Mouse (Mus musculus): Measurements from ENCODE around the gene Lasp1. TPM values are rescaled to one million over a fixed set of nuclear protein-coding genes. Genes with fewer than 3 reads are reported as not detected.
"Not testable (repeated sequence)": the region's sequence is repeated elsewhere in the genome, so short reads cannot be mapped to it uniquely, and the experiment has no call there.

The Lasp1 gene
- polyA plus RNA-seq, 1 experiment from 2014 or later, result 133 TPM

- not testable (repeated sequence) for H3K9ac ChIP-seq (replicated peaks; ENCODE audit: low read length); H3K27ac ChIP-seq (ENCODE audit: low read length); H3K4me1 ChIP-seq (ENCODE audit: insufficient read depth, low read length); H3K9me3 ChIP-seq (ENCODE audit: low read length); ATAC-seq (ENCODE audit: low FRiP score, low TSS enrichment); H3K4me3 ChIP-seq (ENCODE audit: low read length); H3K4me2 ChIP-seq (replicated peaks; ENCODE audit: low read depth, low read length); H3K27me3 ChIP-seq (ENCODE audit: insufficient read depth, low read length); H3K36me3 ChIP-seq (ENCODE audit: insufficient read depth, low read length)
- WGBS, result 70% methylated on average over 2 of the region's 2 CpGs
Observed at GRCm38 (mm10) chr11:97790778-97791438, 7.9 kb upstream of the Lasp1 start.

- Histone ChIP-seq H3K9ac (replicated peaks; ENCODE audit: low read length) (no peak overlapping the region), H3K4me1 (ENCODE audit: insufficient read depth, low read length) (peaks cover 1% of the 10 kb centered on the region), H3K9me3 (ENCODE audit: low read length) (0 out of 2 replicates have a peak, but pooled peaks cover 2% of the 10 kb centered on the region), H3K27ac (ENCODE audit: low read length) (no peak overlapping the region), H3K4me3 (ENCODE audit: low read length) (no peak overlapping the region), H3K36me3 (ENCODE audit: insufficient read depth, low read length) (no peaks in the 10 kb centered on the region), H3K27me3 (ENCODE audit: insufficient read depth, low read length) (no peaks in the 10 kb centered on the region), H3K4me2 (replicated peaks; ENCODE audit: low read depth, low read length) (no peak overlapping the region)
- 16% methylated on average over 2 of the region's 2 CpGs for WGBS
- no peak for ATAC-seq (ENCODE audit: low FRiP score, low TSS enrichment)
Observed at GRCm38 (mm10) chr11:97793165-97793564, 5.6 kb upstream of the Lasp1 start.

GRCm38 (mm10) chr11:97796910-97797309, 1.9 kb upstream of the Lasp1 start:
- H3K9ac ChIP-seq (replicated peaks; ENCODE audit: low read length), result no peak overlapping the region
- no peak overlapping the region for H3K4me3 ChIP-seq (ENCODE audit: low read length)
- ATAC-seq (ENCODE audit: low FRiP score, low TSS enrichment), result no peak
- H3K27me3 ChIP-seq (ENCODE audit: insufficient read depth, low read length), result no peaks in the 10 kb centered on the region
- no peak overlapping the region for H3K27ac ChIP-seq (ENCODE audit: low read length)
- peaks cover 15% of the 10 kb centered on the region for H3K4me1 ChIP-seq (ENCODE audit: insufficient read depth, low read length)
- H3K9me3 ChIP-seq (ENCODE audit: low read length), result 0 out of 2 replicates have a peak, but pooled peaks cover 2% of the 10 kb centered on the region
- no peak overlapping the region for H3K4me2 ChIP-seq (replicated peaks; ENCODE audit: low read depth, low read length)
- no peaks in the 10 kb centered on the region for H3K36me3 ChIP-seq (ENCODE audit: insufficient read depth, low read length)
- 4% methylated on average over 6 of the region's 6 CpGs for WGBS

- no peak for ATAC-seq (ENCODE audit: low FRiP score, low TSS enrichment)
- Histone ChIP-seq H3K9ac (replicated peaks; ENCODE audit: low read length) (no peak overlapping the region), H3K27me3 (ENCODE audit: insufficient read depth, low read length) (no peaks in the 10 kb centered on the region), H3K9me3 (ENCODE audit: low read length) (0 out of 2 replicates have a peak, but pooled peaks cover 2% of the 10 kb centered on the region), H3K4me2 (replicated peaks; ENCODE audit: low read depth, low read length) (no peak overlapping the region), H3K27ac (ENCODE audit: low read length) (no peak overlapping the region), H3K36me3 (ENCODE audit: insufficient read depth, low read length) (no peaks in the 10 kb centered on the region), H3K4me3 (ENCODE audit: low read length) (no peak overlapping the region), H3K4me1 (ENCODE audit: insufficient read depth, low read length) (peaks cover 21% of the 10 kb centered on the region)
- WGBS, result 61% methylated on average over 15 of the region's 15 CpGs
Observed at GRCm38 (mm10) chr11:97797369-97798082, 1.3 kb upstream of the Lasp1 start.

- Histone ChIP-seq H3K36me3 (ENCODE audit: insufficient read depth, low read length) (no peaks in the 10 kb centered on the region), H3K27ac (ENCODE audit: low read length) (no peak overlapping the region), H3K4me2 (replicated peaks; ENCODE audit: low read depth, low read length) (peak overlapping the region; percentile 67), H3K9me3 (ENCODE audit: low read length) (0 out of 2 replicates have a peak, but pooled peaks cover 2% of the 10 kb centered on the region), H3K4me3 (ENCODE audit: low read length) (peak overlapping the region; percentile 97), H3K27me3 (ENCODE audit: insufficient read depth, low read length) (no peaks in the 10 kb centered on the region), H3K9ac (replicated peaks; ENCODE audit: low read length) (no peak overlapping the region), H3K4me1 (ENCODE audit: insufficient read depth, low read length) (peaks cover 26% of the 10 kb centered on the region)
- ATAC-seq (ENCODE audit: low FRiP score, low TSS enrichment), result no peak
- 31% methylated on average over 8 of the region's 8 CpGs for WGBS
Observed at GRCm38 (mm10) chr11:97798083-97798435, 741 bp upstream of the Lasp1 start.

GRCm38 (mm10) chr11:97799146-97799993, 570 bp downstream of the Lasp1 start:
- Histone ChIP-seq H3K4me3 (ENCODE audit: low read length) (peak overlapping the region; percentile 97), H3K36me3 (ENCODE audit: insufficient read depth, low read length) (no peaks in the 10 kb centered on the region), H3K4me1 (ENCODE audit: insufficient read depth, low read length) (peaks cover 39% of the 10 kb centered on the region), H3K27me3 (ENCODE audit: insufficient read depth, low read length) (no peaks in the 10 kb centered on the region), H3K9ac (replicated peaks; ENCODE audit: low read length) (peak overlapping the region; percentile 97), H3K27ac (ENCODE audit: low read length) (peak overlapping the region; percentile 97), H3K9me3 (ENCODE audit: low read length) (no peaks in the 10 kb centered on the region), H3K4me2 (replicated peaks; ENCODE audit: low read depth, low read length) (peak overlapping the region; percentile 67)
- peak; percentile 85 for ATAC-seq (ENCODE audit: low FRiP score, low TSS enrichment)
- under 1% methylated on average over 68 of the region's 71 CpGs for WGBS

- ATAC-seq (ENCODE audit: low FRiP score, low TSS enrichment), result peak; percentile 64
- H3K27me3 ChIP-seq (ENCODE audit: insufficient read depth, low read length), result no peaks in the 10 kb centered on the region
- no peaks in the 10 kb centered on the region for H3K9me3 ChIP-seq (ENCODE audit: low read length)
- H3K4me1 ChIP-seq (ENCODE audit: insufficient read depth, low read length), result peaks cover 46% of the 10 kb centered on the region
- peak overlapping the region; percentile 67 for H3K4me2 ChIP-seq (replicated peaks; ENCODE audit: low read depth, low read length)
- peak overlapping the region; percentile 97 for H3K4me3 ChIP-seq (ENCODE audit: low read length)
- peak overlapping the region; percentile 97 for H3K27ac ChIP-seq (ENCODE audit: low read length)
- under 1% methylated on average over 27 of the region's 43 CpGs for WGBS
- H3K36me3 ChIP-seq (ENCODE audit: insufficient read depth, low read length), result no peaks in the 10 kb centered on the region
- H3K9ac ChIP-seq (replicated peaks; ENCODE audit: low read length), result peak overlapping the region; percentile 97
Observed at GRCm38 (mm10) chr11:97799994-97800690, 1.3 kb downstream of the Lasp1 start.

GRCm38 (mm10) chr11:97800691-97801408, 2.0 kb downstream of the Lasp1 start:
- 2% methylated on average over 17 of the region's 17 CpGs for WGBS
- no peaks in the 10 kb centered on the region for H3K27me3 ChIP-seq (ENCODE audit: insufficient read depth, low read length)
- no peaks in the 10 kb centered on the region for H3K9me3 ChIP-seq (ENCODE audit: low read length)
- no peaks in the 10 kb centered on the region for H3K36me3 ChIP-seq (ENCODE audit: insufficient read depth, low read length)
- ATAC-seq (ENCODE audit: low FRiP score, low TSS enrichment), result no peak
- H3K9ac ChIP-seq (replicated peaks; ENCODE audit: low read length), result peak overlapping the region; percentile 97
- peak overlapping the region; percentile 97 for H3K27ac ChIP-seq (ENCODE audit: low read length)
- H3K4me3 ChIP-seq (ENCODE audit: low read length), result peak overlapping the region; percentile 97
- peaks cover 54% of the 10 kb centered on the region for H3K4me1 ChIP-seq (ENCODE audit: insufficient read depth, low read length)
- peak overlapping the region; percentile 67 for H3K4me2 ChIP-seq (replicated peaks; ENCODE audit: low read depth, low read length)
